Mouse (Mus musculus) mesoderm, embryonic 11.5 days (tissue): ENCODE data around the gene Polr2e.
A peak's percentile ranks its signal among the peaks of the same experiment; 100 is the strongest.

Source experiments
- DNase-seq: peaks from one replicate; pipeline ENCODE4 v3.0.0-alpha.2; 2012; ENCODE audit warnings: low read depth, low spot score

Gene Polr2e

GRCm38 (mm10) chr10:80039559-80039979, at the start of gene Polr2e:
Gene Polr2e, minus strand, starts transcription at chr10:80039795.
- peak; percentile 98 for DNase-seq

- no peak for DNase-seq
Observed at GRCm38 (mm10) chr10:80089146-80089545, 49.6 kb upstream of the Polr2e start.

GRCm38 (mm10) chr10:80087483-80087882, 47.9 kb upstream of the Polr2e start:
- DNase-seq: no peak

- DNase-seq: no peak
Observed at GRCm38 (mm10) chr10:80086847-80087246, 47.3 kb upstream of the Polr2e start.

GRCm38 (mm10) chr10:80084817-80085487, 45.4 kb upstream of the Polr2e start:
- no peak for DNase-seq

GRCm38 (mm10) chr10:80081075-80081474, 41.5 kb upstream of the Polr2e start:
- DNase-seq: no peak

- no peak for DNase-seq
Observed at GRCm38 (mm10) chr10:80080396-80081070, 40.9 kb upstream of the Polr2e start.

GRCm38 (mm10) chr10:80078366-80078765, 38.8 kb upstream of the Polr2e start:
- DNase-seq: no peak

- DNase-seq: no peak
Observed at GRCm38 (mm10) chr10:80077312-80077711, 37.7 kb upstream of the Polr2e start.

- DNase-seq: no peak
Observed at GRCm38 (mm10) chr10:80076386-80076785, 36.8 kb upstream of the Polr2e start.

GRCm38 (mm10) chr10:80075924-80076323, 36.3 kb upstream of the Polr2e start:
- no peak for DNase-seq

- peak; percentile 37 for DNase-seq
Observed at GRCm38 (mm10) chr10:80074813-80075601, 35.4 kb upstream of the Polr2e start.

GRCm38 (mm10) chr10:80072623-80073489, 33.3 kb upstream of the Polr2e start:
- no peak for DNase-seq

- no peak for DNase-seq
Observed at GRCm38 (mm10) chr10:80071516-80071900, 31.9 kb upstream of the Polr2e start.

GRCm38 (mm10) chr10:80070837-80071515, 31.4 kb upstream of the Polr2e start:
- no peak for DNase-seq

GRCm38 (mm10) chr10:80069948-80070450, 30.4 kb upstream of the Polr2e start:
- DNase-seq: no peak

- DNase-seq: no peak
Observed at GRCm38 (mm10) chr10:80069251-80069650, 29.7 kb upstream of the Polr2e start.

- no peak for DNase-seq
Observed at GRCm38 (mm10) chr10:80063877-80064650, 24.5 kb upstream of the Polr2e start.

GRCm38 (mm10) chr10:80063104-80063503, 23.5 kb upstream of the Polr2e start:
- DNase-seq: no peak
